Mouse (Mus musculus): ENCODE results near the gene Ano10.

Ano10 gene

GRCm38 (mm10) chr9:122244080-122244799, 50.0 kb downstream of the Ano10 start:
- peak; percentile 61 for DNase-seq

GRCm38 (mm10) chr9:122243297-122243696, 50.9 kb downstream of the Ano10 start:
- DNase-seq = no peak

GRCm38 (mm10) chr9:122242856-122243255, 51.4 kb downstream of the Ano10 start:
- DNase-seq = no peak

- peak; percentile 24 for DNase-seq
Measured at GRCm38 (mm10) chr9:122241812-122242400, 52.3 kb downstream of the Ano10 start.

GRCm38 (mm10) chr9:122240629-122241199, 53.5 kb downstream of the Ano10 start:
- DNase-seq = no peak

DNA sequence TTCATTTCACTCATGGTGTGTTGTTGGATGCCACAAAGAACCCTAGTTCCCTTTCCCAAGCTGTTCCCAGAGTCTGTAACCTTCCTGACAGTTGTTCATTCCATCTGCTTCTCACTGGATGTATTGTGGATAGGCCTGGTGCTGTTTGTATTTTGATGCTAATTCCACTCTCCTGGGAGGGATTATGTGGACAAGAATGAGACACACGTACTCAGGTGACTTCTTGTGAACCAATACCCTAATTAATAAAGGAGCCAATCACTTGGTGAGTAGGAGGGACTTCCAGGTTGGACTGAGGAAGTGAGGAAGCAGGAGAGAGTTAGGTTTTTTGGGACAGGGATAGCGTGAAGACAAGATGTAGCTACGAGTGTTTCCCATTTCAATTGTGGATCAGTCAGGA, 59.5 kb downstream of the Ano10 start:
- no peak for DNase-seq

DNA sequence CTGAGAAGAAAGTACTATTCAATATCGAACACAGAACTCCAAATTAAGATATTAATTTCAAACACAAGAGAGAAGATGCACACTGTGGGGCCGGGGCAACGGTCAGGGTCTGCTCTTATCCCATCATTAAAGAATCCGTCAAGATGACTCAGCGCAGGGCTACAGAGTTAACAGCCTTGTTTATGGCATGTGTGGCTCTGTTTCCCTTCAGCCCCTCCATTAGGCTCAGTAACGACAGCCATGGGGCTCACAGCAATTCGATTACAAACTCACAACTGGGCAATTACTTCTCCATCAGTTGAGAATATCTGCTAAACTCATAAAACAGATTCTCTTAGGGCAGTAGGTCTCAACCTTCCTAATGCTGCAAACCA, 60.3 kb downstream of the Ano10 start:
- DNase-seq = no peak

DNA sequence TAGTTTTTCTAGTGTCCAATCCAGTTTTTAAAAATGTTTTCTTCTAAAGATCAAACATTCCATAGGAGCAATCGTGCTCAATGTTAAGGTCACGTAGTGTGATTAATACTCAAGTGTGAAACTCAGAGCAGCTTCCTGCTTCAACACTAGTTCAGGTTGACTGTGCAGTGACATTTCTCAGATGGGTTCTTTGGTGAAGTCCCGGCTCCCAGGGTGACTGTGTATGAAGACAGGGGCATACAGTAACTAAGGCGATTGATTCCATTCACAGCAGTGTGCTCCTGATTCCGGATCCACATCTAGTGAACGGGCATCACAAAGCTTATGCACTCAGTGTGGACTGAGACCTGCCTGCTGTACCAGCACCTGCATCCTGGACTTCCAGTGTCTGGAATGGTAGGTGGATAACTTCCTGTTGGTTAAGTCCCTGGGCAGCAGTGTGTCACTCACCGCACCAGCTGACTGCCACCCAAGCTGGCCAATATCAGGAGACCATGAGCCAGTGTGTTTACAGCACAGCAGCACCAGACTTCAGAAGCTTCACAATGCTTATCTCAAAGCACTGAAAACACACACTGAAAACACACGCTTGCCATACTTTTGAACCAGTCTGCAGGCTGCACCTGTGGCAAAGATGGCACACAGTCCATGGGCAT, 60.8 kb downstream of the Ano10 start:
- no peak for DNase-seq

GRCm38 (mm10) chr9:122232912-122233311, 61.3 kb downstream of the Ano10 start:
- no peak for DNase-seq

GRCm38 (mm10) chr9:122230701-122231100, 63.5 kb downstream of the Ano10 start:
- DNase-seq = no peak

GRCm38 (mm10) chr9:122226419-122226818, 67.8 kb downstream of the Ano10 start:
- no peak for DNase-seq

DNA sequence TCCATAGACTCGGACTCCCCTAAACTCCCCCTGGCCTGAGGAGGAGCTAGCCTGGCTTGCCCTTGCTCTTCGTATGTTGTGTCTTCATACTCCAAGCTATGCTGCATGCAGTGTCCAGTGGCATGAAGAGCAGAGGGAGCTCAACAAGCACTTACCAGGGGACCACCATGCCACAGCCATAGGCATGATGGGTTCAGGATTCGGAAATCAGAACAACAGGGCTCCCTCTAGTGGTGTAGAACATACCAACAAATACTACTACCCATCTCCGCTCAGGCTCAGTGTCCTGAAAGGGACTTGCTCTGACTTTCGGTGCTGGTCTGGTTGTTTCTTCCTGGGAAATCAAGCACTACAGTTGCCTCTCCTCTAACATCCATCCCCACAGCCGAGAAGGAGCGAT, 68.9 kb downstream of the Ano10 start:
- peak; percentile 71 for DNase-seq

DNA sequence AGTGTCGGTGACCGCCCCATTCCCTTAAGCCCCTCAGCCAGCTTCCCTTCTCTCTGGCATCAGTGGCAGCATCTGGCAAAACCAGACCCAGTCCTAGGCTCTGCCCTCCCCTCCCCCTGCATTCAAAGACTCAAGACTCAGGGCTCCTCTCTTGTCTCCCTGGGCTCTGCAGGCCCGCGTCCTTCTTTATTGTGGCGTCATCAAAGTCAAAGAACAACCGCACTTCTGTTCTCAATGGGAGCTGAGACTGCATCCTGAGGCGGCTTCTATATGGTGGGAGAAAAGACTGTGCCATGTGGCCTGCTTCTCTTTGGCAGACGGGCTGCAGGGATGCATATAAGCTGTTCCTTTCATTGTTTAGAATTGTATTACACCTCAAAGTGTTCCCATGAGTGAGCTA, 71.2 kb downstream of the Ano10 start:
- DNase-seq = no peak

GRCm38 (mm10) chr9:122219934-122220333, 74.3 kb downstream of the Ano10 start:
- no peak for DNase-seq

- DNase-seq = no peak
Measured at GRCm38 (mm10) chr9:122216945-122217529, 77.2 kb downstream of the Ano10 start.

- no peak for DNase-seq
Measured at GRCm38 (mm10) chr9:122215118-122215517, 79.1 kb downstream of the Ano10 start.

DNA sequence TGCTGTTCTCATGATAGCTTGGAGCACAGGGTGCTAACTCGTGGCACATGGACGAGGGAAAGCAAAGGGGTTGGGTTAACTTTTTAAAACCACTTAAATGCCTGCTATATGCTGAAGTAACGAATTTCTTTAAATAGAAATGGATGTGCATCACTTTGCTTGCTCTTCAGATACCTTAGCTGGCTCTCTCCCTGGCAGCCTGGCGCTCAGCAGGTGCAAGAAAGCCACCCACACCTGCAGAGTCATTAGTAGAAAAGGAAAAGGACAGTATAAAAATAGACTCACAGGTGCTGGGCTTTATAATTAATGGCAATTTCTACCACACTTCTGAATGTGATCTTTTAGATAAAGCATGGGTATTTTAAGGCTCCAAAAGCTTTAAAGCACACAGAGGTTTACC, 85.9 kb downstream of the Ano10 start:
- no peak for DNase-seq

- DNase-seq = no peak
Measured at GRCm38 (mm10) chr9:122205543-122206200, 88.6 kb downstream of the Ano10 start.

- DNase-seq = no peak
Measured at GRCm38 (mm10) chr9:122204508-122204907, 89.7 kb downstream of the Ano10 start.

- DNase-seq = peak; percentile 74
Measured at GRCm38 (mm10) chr9:122199253-122199652, 95.0 kb downstream of the Ano10 start.

DNA sequence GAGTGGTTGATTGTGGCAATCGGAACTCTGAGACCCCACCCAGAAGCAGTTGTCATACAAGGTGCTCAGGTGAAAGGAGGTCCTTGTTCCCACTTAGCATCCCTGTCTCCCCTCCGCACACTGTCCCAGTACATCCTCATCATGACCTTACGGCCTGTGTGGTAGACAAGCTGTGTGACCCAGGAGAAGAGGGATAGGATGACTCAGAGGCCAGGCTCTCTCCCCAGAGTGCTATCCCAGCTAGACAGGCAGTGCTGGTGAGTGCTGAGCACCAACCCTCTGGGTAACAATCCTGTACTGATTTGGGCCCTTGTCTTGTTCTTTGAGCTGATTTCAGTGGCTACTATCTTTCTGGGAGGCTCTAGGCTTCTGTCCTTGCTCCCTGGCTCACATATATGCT, 95.6 kb downstream of the Ano10 start:
- no peak for DNase-seq

- DNase-seq = no peak
Measured at GRCm38 (mm10) chr9:122197021-122197420, 97.2 kb downstream of the Ano10 start.

Measured in cerebellum, adult 9-10 months (tissue).